Mouse (Mus musculus) right cerebral cortex, postnatal 10 days (tissue): ENCODE measurements at regions not wholly inside any gene's neighbourhood (a gene's known extent, or its start where the extent isn't known, plus 50 kb on each side); places are given as distances from the start of the nearest gene placed in this dataset.
A peak's percentile ranks its signal among the peaks of the same experiment; 100 is the strongest.

Experiments used
- DNase-seq, 2 experiments: peaks; one replicate each; pipeline ENCODE4 v3.0.0; 2021; ENCODE audit warnings: low spot score in 2 of 2

GRCm38 (mm10) chr7:36940611-36941010 lies 242.7 kb downstream of the Tshz3 start:
- DNase-seq = no peak

GRCm38 (mm10) chr7:36945024-36945815 lies 247.3 kb downstream of the Tshz3 start:
- no peak for DNase-seq

GRCm38 (mm10) chr7:36949511-36949910 lies 251.6 kb downstream of the Tshz3 start:
- DNase-seq = no peak

- no peak for DNase-seq
These were observed 257.5 kb downstream of the Tshz3 start for GRCm38 (mm10) chr7:36955376-36955775.

- DNase-seq = no peak
These were observed 260.3 kb downstream of the Tshz3 start for GRCm38 (mm10) chr7:36958255-36958654.

GRCm38 (mm10) chr7:36971772-36972171 lies 273.9 kb downstream of the Tshz3 start:
- DNase-seq = no peak

- DNase-seq = no peak
These were observed 275.9 kb downstream of the Tshz3 start for GRCm38 (mm10) chr7:36973654-36974320.

- peak in 1 of 2 experiments; percentile 36 for DNase-seq
These were observed 276.7 kb downstream of the Tshz3 start for GRCm38 (mm10) chr7:36974573-36974972.

- DNase-seq = no peak
These were observed 277.6 kb downstream of the Tshz3 start for GRCm38 (mm10) chr7:36975475-36975874.

- no peak for DNase-seq
These were observed 279.9 kb downstream of the Tshz3 start for GRCm38 (mm10) chr7:36977819-36978218.

- DNase-seq = no peak
These were observed 291.5 kb downstream of the Tshz3 start for GRCm38 (mm10) chr7:36989380-36989779.

GRCm38 (mm10) chr7:37004601-37005000 lies 306.7 kb downstream of the Tshz3 start:
- no peak for DNase-seq

GRCm38 (mm10) chr7:37005701-37006100 lies 307.8 kb downstream of the Tshz3 start:
- no peak for DNase-seq

- no peak for DNase-seq
These were observed 309.0 kb downstream of the Tshz3 start for GRCm38 (mm10) chr7:37006921-37007320.

- DNase-seq = no peak
These were observed 313.3 kb downstream of the Tshz3 start for GRCm38 (mm10) chr7:37011180-37011754.

- no peak for DNase-seq
These were observed 322.2 kb downstream of the Tshz3 start for GRCm38 (mm10) chr7:37020078-37020477.

GRCm38 (mm10) chr7:37024501-37025025 lies 326.6 kb downstream of the Tshz3 start:
- DNase-seq = peak; percentile 47 to 59

- no peak for DNase-seq
These were observed 366.9 kb downstream of the Tshz3 start for GRCm38 (mm10) chr7:37064582-37065458.

GRCm38 (mm10) chr7:37077698-37078097 lies 379.8 kb downstream of the Tshz3 start:
- no peak for DNase-seq

- no peak for DNase-seq
These were observed 380.2 kb downstream of the Tshz3 start for GRCm38 (mm10) chr7:37078140-37078539.

GRCm38 (mm10) chr7:37089726-37090125 lies 391.8 kb downstream of the Tshz3 start:
- DNase-seq = no peak

GRCm38 (mm10) chr7:37092572-37092971 lies 394.7 kb downstream of the Tshz3 start:
- no peak for DNase-seq
